Mouse (Mus musculus) liver, postnatal 0 days (tissue): ENCODE data around the gene Wdsub1. TPM values are rescaled to one million over a fixed set of nuclear protein-coding genes. Genes with fewer than 3 reads are reported as not detected.

ENCODE experiments used
- ATAC-seq: fragments of 200-750 bp; cut with Nextera tagmentation; 2 replicates; pipeline ENCODE4 v1.8.0; 2017; ENCODE audit warnings: mild to moderate bottlenecking, moderate library complexity
- DNase-seq: peaks from one replicate; pipeline ENCODE4 v3.0.0-alpha.2; 2016
- H3K27ac ChIP-seq: fragments of 300-500 bp; sonication (generic); 2 replicates; pipeline ENCODE4 v1.5.1; 2014; ENCODE audit warnings: antibody characterized with exemption, moderate library complexity, mild to moderate bottlenecking, low read depth
- H3K27me3 ChIP-seq: fragments of 300-500 bp; sonication (generic); 2 replicates; pipeline ENCODE4 v1.6.1; 2014; ENCODE audit warnings: low read length, control low read depth, mixed read lengths; ENCODE audit not compliant: insufficient read depth
- H3K36me3 ChIP-seq: fragments of 300-500 bp; sonication (generic); replicated peaks from 2 replicates; pipeline ENCODE4 v1.6.1; 2014; ENCODE audit warnings: mild to moderate bottlenecking, control low read depth, low read length, moderate library complexity, mixed read lengths; ENCODE audit not compliant: insufficient read depth
- H3K4me1 ChIP-seq: fragments of 300-500 bp; sonication (generic); 2 replicates; pipeline ENCODE4 v1.6.1; 2014; ENCODE audit warnings: antibody characterized with exemption, mild to moderate bottlenecking, control low read depth; ENCODE audit not compliant: insufficient read depth
- H3K4me2 ChIP-seq: fragments of 300-500 bp; sonication (generic); 2 replicates; pipeline ENCODE4 v1.6.1; 2014; ENCODE audit warnings: low read depth, mild to moderate bottlenecking, low read length, moderate library complexity, mixed read lengths
- H3K4me3 ChIP-seq: fragments of 300-500 bp; sonication (generic); 2 replicates; pipeline ENCODE4 v1.5.1; 2014; ENCODE audit warnings: low read depth, low read length
- H3K9ac ChIP-seq: fragments of 300-500 bp; sonication (generic); replicated peaks from 2 replicates; pipeline ENCODE4 v1.6.1; 2014; ENCODE audit warnings: mild to moderate bottlenecking, moderate library complexity
- H3K9me3 ChIP-seq: fragments of 300-500 bp; sonication (generic); 2 replicates; pipeline ENCODE4 v1.6.1; 2016; ENCODE audit warnings: mild to moderate bottlenecking, control low read depth, low read length, mixed read lengths
- CTCF ChIP-seq: sonication (generic); IDR thresholded peaks from 2 replicates; pipeline ENCODE4 v1.5.1; 2016; ENCODE audit warnings: antibody characterized with exemption, low read depth
- EP300 ChIP-seq: IDR thresholded peaks from 2 replicates; pipeline ENCODE4 v1.6.1; 2016; ENCODE audit warnings: antibody characterized with exemption, low read depth, mild to moderate bottlenecking
- WGBS: fragments of 180-500 bp; shearing (Covaris S2); extraction: QIAGEN DNeasy Blood & Tissue Kit; methylation state at CpG from one replicate; pipeline ENCODE4 v1.1.7; 2014; ENCODE audit not compliant: insufficient replicate concordance; 5-methylcytosine and 5-hydroxymethylcytosine counted together
- polyA plus RNA-seq: library from polyadenylated mRNA; unstranded; fragments of >200 nt; fragmentation: Nextera tagmentation; extraction: Ambion mirVana; gene quantifications from 2 replicates; pipeline ENCODE4 v1.2.1, GENCODE M21; 2015

The Wdsub1 gene
- polyA plus RNA-seq, 1 experiment from 2014 or later = 8.3 TPM

- no peaks in the 10 kb centered on the region for H3K9me3 ChIP-seq
- ATAC-seq (no peak), DNase-seq (no peak)
- no peak for TF ChIP-seq CTCF
- TF ChIP-seq EP300 = no peak
- H3K27ac ChIP-seq = no peak overlapping the region
- no peak overlapping the region for H3K4me3 ChIP-seq
- H3K27me3 ChIP-seq = no peaks in the 10 kb centered on the region
- peaks cover 5% of the 10 kb centered on the region; the same call in 1 of the 2 replicates for H3K4me1 ChIP-seq
- 79% methylated on average over 4 of the region's 4 CpGs for WGBS
- no peaks in the 10 kb centered on the region; the same call in 1 of the 2 replicates for H3K36me3 ChIP-seq
- H3K4me2 ChIP-seq = no peak overlapping the region
- no peak overlapping the region for H3K9ac ChIP-seq
Measured at GRCm38 (mm10) chr2:59877335-59877734, 5.1 kb downstream of the Wdsub1 start.

- Histone ChIP-seq H3K36me3 (no peaks in the 10 kb centered on the region; the same call in 1 of the 2 replicates), H3K9me3 (no peaks in the 10 kb centered on the region), H3K9ac (no peak overlapping the region), H3K4me3 (no peak overlapping the region), H3K4me1 (peaks cover 2% of the 10 kb centered on the region; the same call in 1 of the 2 replicates), H3K27ac (no peak overlapping the region), H3K4me2 (no peak overlapping the region), H3K27me3 (no peaks in the 10 kb centered on the region)
- 84% methylated on average over 15 of the region's 15 CpGs for WGBS
- ATAC-seq = no peak
- DNase-seq = no peak
- TF ChIP-seq EP300 (no peak), CTCF (no peak)
Measured at GRCm38 (mm10) chr2:59876482-59876881, 5.9 kb downstream of the Wdsub1 start.

GRCm38 (mm10) chr2:59870526-59870925, 11.9 kb downstream of the Wdsub1 start:
- H3K4me3 ChIP-seq = no peak overlapping the region
- H3K9ac ChIP-seq = no peak overlapping the region
- TF ChIP-seq EP300 (no peak), CTCF (no peak)
- H3K9me3 ChIP-seq = no peaks in the 10 kb centered on the region
- H3K27me3 ChIP-seq = no peaks in the 10 kb centered on the region
- H3K4me1 ChIP-seq = no peaks in the 10 kb centered on the region
- DNase-seq = no peak
- no peak overlapping the region for H3K4me2 ChIP-seq
- no peaks in the 10 kb centered on the region; the same call in 1 of the 2 replicates for H3K36me3 ChIP-seq
- 79% methylated on average over 6 of the region's 6 CpGs for WGBS
- ATAC-seq = no peak
- H3K27ac ChIP-seq = no peak overlapping the region

- H3K27ac ChIP-seq = no peak overlapping the region
- TF ChIP-seq CTCF = no peak
- no peak for TF ChIP-seq EP300
- H3K4me1 ChIP-seq = no peaks in the 10 kb centered on the region
- no peak overlapping the region for H3K9ac ChIP-seq
- no peaks in the 10 kb centered on the region for H3K27me3 ChIP-seq
- ATAC-seq (no peak), DNase-seq (no peak)
- WGBS = 68% methylated on average over 6 of the region's 6 CpGs
- H3K9me3 ChIP-seq = no peaks in the 10 kb centered on the region
- H3K4me2 ChIP-seq = no peak overlapping the region
- no peaks in the 10 kb centered on the region for H3K36me3 ChIP-seq
- H3K4me3 ChIP-seq = no peak overlapping the region
Measured at GRCm38 (mm10) chr2:59862618-59863017, 19.8 kb downstream of the Wdsub1 start.

- no peak for TF ChIP-seq EP300
- no peak overlapping the region for H3K9ac ChIP-seq
Measured at GRCm38 (mm10) chr2:59854363-59854762, 28.0 kb downstream of the Wdsub1 start.

DNA sequence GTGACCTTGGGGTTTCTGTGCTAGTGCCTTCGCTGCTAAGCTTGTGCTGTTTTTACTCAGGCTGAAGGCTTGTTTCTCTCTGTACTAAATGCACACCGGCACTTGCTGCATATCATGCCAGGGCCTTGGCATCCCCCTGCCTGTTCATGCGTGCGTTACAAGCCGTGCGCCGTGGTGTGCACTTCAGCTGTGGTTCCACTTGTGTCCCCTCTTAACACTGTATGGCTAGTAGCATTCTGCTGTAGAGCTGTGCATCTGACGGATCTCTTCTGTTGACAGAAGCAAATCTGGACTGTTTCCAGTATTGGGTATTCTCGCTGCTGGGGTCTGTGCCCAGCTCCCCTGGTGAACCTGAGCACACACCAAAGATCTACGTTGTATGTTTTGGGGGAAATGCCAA, 28.8 kb downstream of the Wdsub1 start:
- TF ChIP-seq CTCF (no peak), EP300 (no peak)
- DNase-seq (no peak), ATAC-seq (no peak)
- Histone ChIP-seq H3K9me3 (no peaks in the 10 kb centered on the region), H3K4me2 (no peak overlapping the region), H3K4me1 (no peaks in the 10 kb centered on the region), H3K4me3 (no peak overlapping the region), H3K27me3 (no peaks in the 10 kb centered on the region), H3K36me3 (no peaks in the 10 kb centered on the region), H3K27ac (no peak overlapping the region), H3K9ac (no peak overlapping the region)
- 82% methylated on average over 10 of the region's 10 CpGs for WGBS

More at GRCm38 (mm10) chr2:59854363-59854762, 28.0 kb downstream of the Wdsub1 start:
- whole genome bisulfite sequencing = 87% methylated on average over 9 of the region's 9 CpGs
- Histone ChIP-seq H3K4me2 (no peak overlapping the region), H3K9me3 (no peaks in the 10 kb centered on the region), H3K27me3 (no peaks in the 10 kb centered on the region), H3K4me1 (no peaks in the 10 kb centered on the region), H3K27ac (no peak overlapping the region), H3K36me3 (no peaks in the 10 kb centered on the region), H3K4me3 (no peak overlapping the region)
- no peak for DNase-seq
- ATAC-seq = no peak

- no peaks in the 10 kb centered on the region for H3K36me3 ChIP-seq
- no peak overlapping the region for H3K9ac ChIP-seq
- no peak overlapping the region for H3K4me2 ChIP-seq
- WGBS = 92% methylated on average over 11 of the region's 11 CpGs
- H3K4me3 ChIP-seq = no peak overlapping the region
- no peak overlapping the region for H3K27ac ChIP-seq
- no peaks in the 10 kb centered on the region for H3K9me3 ChIP-seq
- TF ChIP-seq CTCF (no peak), EP300 (no peak)
- H3K4me1 ChIP-seq = no peaks in the 10 kb centered on the region
- ATAC-seq (no peak), DNase-seq (no peak)
- no peaks in the 10 kb centered on the region for H3K27me3 ChIP-seq
Measured at GRCm38 (mm10) chr2:59852916-59853315, 29.5 kb downstream of the Wdsub1 start.
